Mouse (Mus musculus) urinary bladder, postnatal 14 days (tissue): ENCODE data around the gene Hist1h2ak.

ENCODE experiments used
- DNase-seq: peaks from one replicate; pipeline ENCODE4 v3.0.0; 2021; ENCODE audit warnings: low spot score

Hist1h2ak gene

DNA sequence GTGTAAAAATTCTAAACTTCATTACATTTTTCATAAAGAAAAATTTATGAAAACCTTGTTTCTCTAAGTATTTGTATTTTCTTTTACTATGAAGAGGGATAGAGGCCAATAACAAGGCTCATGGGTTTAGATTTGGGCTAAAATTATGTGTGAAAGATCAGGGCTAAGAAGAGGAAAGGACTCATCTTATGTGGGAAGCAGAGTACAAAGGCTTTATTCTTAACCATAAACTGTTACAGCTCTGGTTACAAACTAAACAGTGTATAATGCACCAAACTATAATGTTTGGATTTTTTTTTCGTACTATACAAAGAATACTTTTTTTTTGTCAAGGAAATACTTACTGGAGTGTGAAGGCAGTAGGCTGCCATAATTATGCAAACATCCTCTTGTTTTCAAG lies 2.1 kb upstream of the Hist1h2ak start:
- no peak for DNase-seq

DNA sequence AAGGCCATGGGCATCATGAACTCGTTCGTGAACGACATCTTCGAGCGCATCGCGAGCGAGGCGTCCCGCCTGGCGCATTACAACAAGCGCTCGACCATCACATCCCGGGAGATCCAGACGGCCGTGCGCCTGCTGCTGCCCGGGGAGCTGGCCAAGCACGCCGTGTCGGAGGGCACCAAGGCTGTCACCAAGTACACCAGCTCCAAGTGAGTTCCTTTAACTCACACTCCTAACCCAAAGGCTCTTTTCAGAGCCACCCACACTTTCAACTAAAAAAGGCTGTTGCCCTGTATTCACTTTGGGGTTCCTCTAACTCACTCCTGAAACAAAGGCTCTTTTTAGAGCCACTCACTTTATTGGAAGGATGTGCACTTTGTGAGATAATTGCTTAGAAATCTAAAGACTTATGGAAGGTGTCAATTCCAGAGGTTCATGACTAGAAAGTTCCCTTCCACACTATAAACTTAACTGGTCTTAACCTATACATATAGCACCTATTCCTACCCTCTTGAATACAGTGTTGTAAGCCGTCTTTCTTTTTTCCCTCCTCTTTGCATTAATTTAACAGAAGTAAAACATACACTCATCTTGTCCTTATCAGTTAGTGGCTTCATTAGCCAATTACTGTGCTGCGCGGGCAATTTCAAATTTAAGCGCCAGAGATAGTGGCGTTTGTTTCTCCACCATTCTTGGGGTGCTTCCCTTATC lies 821 bp upstream of the Hist1h2ak start:
- DNase-seq: peak; percentile 19

DNA sequence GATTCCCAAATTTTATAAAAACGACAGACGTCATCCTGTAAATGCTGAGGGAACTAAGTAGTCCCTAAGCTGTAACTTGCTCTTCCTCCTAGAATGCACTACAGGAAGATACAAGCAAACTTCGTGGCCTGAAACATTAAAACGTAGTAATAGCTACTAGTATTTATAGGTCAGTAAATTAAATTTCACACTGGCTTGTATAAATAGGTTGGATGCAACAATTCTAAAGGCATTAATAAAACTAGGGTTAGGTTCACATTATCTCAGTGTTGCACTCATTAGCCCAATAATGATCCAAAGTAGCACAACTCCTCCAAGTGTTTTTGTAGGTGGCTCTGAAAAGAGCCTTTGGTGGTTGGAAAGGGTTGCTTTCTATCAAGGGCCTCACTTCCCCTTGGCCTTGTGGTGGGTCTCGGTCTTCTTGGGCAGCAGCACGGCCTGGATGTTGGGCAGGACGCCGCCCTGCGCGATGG lies 540 bp downstream of the Hist1h2ak start:
- no peak for DNase-seq

DNA sequence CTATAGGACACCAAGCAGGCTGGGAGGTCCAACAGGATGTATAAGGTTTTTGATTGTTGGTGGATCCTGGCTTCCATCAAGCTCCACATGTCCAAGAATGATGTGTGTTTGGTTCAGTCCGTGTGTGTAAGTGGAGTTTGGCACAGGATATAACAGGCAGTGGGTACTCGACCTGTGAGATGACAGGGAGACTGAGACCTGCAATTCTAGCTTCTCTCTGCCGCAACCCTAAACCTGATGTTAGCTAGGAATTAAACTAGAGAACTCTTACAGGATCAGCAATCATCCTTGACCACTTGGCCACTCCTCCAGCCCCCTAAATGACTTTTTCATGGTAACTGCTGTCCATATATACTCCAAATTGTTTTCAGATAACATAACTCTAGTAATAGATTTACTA lies 1.3 kb downstream of the Hist1h2ak start:
- DNase-seq: no peak

GRCm38 (mm10) chr13:21751827-21752226 lies 1.8 kb downstream of the Hist1h2ak start:
- no peak for DNase-seq

DNA sequence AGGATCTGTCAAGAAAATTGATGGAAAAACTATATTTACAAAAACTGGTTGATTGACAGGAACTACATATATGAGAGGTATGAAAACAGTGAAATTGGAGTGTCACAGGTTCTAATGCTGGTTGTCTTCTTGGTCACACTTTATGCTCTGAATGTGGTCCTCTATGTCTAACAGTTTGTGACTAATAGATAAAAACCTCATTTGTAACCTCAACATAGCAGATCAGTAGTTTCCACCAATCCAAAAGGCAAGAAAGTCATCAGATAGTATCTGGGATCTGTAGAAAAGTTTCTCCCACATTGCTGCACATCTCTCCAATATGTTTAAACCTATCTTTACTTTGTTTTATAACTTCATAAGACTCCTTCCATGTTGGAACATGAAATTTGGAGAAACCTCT lies 2.2 kb downstream of the Hist1h2ak start:
- no peak for DNase-seq

DNA sequence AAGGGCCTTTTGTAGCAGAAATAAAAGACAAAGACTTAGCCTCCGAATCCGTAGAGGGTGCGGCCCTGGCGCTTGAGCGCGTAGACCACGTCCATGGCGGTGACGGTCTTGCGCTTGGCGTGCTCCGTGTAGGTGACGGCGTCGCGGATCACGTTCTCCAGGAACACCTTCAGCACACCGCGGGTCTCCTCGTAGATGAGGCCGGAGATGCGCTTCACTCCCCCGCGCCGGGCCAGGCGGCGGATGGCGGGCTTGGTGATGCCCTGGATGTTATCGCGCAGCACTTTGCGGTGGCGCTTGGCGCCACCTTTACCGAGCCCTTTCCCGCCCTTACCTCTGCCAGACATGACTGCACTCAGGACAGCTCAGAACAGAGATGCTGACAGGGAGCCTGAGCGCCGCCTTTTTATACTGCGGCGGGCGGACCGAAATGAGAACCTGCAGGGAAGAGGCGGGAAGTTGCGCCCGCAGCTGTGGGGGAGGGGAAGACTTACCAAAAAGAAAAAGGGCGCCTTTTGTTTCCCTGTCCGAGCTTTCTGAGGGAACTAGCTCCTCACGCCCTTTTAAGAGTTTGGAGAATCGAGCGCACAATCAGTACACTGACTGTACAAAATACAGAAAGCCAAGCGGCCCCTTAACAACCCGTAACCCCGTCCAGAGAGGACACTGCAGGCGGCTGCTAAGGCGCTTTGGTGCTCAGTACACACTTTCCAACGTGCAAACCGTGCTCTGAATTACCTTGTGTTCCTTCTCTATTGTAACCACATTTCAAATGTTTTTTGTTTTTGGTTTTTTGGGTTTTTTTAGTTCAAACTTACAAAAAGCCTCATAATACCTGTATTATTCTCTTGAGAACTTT lies 3.2 kb downstream of the Hist1h2ak start, which contains the start of gene Hist1h4k:
Gene Hist1h4k, minus strand, starts transcription at position 347 of the 859 bp plus-strand sequence.
- peak; percentile 93 for DNase-seq

DNA sequence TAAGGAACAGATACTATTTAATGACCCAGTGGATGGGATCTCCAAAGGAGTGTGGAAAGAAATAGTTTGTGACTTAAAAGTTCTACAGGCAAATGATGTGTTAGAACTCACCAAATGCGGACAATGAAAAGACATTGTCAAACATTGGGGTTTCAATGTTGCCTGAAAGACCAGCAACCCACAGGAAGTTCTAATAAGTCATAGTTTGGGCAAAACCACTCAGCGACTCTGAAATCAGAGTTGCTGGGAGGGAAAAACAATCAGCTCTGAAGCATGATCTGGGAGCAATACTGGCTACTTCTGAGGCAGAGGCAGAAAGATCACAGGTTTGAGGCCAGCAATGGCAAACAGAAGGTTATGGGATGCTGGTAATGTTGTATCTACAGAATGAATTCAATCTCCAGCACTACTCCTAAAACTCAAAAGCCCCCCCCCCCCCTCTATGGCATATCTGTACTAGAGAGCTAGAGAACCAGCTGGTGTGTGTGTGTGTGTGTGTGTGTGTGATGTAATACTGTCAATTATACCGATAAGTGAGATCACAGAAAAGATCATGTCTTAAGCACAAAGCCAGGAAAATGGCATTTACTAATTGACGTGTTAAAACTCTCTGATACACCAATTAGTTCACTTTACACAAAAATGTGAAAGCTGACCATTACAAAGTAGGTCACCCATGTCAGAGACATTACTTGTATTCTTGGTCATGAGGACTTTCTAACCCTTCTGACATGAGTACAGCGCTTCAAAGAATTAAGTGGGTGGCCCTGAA lies 4.1 kb downstream of the Hist1h2ak start:
- DNase-seq: no peak

- DNase-seq: no peak
These were observed 8.6 kb downstream of the Hist1h2ak start for GRCm38 (mm10) chr13:21745006-21745405.

DNA sequence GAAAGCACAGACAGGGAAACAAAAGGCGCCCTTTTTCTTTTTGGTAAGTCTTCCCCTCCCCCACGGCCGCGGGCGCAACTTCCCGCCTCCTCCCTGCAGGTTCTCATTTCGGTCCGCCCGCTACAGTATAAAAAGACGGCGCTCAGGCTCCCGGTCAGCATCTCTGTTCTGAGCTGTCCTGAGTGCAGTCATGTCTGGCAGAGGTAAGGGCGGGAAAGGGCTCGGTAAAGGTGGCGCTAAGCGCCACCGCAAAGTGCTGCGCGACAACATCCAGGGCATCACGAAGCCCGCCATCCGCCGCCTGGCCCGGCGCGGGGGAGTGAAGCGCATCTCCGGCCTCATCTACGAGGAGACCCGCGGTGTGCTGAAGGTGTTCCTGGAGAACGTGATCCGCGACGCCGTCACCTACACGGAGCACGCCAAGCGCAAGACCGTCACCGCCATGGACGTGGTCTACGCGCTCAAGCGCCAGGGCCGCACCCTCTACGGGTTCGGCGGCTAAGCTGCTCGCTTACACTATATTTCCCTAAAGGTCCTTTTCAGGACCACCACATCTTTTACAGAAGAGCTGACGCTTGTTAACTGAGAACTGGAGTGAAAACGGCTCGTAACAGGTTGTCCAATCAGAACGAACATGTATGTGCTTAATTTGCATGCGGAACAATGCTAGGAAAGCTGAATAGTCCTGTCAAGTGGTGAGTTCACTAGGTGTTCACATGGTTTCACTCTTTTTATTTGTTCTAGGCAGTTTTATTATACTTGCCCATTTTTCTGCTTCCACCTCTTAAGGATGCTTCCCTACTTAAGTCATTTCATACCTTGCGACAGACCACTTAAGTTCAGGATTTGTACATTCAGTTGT lies 18.5 kb downstream of the Hist1h2ak start, which contains the start of gene Hist1h4j:
Gene Hist1h4j, plus strand, starts transcription at position 159 of the 862 bp plus-strand sequence.
- peak; percentile 82 for DNase-seq

DNA sequence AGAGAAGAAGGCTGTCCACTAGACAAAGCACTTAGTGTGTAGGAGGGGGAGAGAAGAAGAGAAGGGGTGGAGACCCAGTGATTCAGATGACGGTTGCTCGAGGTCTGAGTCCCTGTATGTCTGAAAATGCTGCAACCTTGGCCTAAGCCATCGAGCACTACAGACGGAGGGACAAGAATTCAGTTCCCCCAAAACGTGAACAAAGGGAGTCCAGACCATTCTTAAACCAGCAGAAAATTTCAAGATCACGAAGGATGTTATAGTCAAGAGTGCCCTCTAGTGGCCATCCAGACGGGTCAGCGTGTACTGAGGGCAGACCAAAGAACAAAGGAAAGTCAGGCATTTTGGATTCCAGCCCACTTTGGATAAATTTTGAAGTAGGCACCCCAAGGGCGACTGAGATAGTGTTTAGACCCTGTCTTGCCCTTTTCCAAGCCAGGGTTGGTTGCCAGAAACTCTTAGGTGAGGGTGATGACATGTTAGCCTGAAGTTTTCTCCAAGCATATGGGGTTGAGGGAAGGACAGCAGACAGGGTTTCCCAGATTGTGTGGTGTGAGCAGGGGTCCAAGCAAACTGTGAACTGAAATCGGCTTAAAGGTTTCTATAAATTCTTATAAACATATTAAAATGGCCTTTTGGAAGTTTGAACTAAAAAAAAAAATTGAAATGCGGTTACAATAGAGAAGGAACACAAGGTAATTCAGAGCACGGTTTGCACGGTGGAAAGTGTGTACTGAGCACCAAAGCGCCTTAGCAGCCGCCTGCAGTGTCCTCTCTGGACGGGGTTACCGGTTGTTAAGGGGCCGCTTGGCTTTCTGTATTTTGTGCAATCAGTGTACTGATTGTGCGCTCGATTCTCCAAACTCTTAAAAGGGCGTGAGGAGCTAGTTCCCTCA lies 19.4 kb downstream of the Hist1h2ak start:
- DNase-seq: peak; percentile 77

- no peak for DNase-seq
These were observed 20.2 kb downstream of the Hist1h2ak start for GRCm38 (mm10) chr13:21733466-21733865.

GRCm38 (mm10) chr13:21729544-21729943 lies 24.1 kb downstream of the Hist1h2ak start:
- DNase-seq: no peak

DNA sequence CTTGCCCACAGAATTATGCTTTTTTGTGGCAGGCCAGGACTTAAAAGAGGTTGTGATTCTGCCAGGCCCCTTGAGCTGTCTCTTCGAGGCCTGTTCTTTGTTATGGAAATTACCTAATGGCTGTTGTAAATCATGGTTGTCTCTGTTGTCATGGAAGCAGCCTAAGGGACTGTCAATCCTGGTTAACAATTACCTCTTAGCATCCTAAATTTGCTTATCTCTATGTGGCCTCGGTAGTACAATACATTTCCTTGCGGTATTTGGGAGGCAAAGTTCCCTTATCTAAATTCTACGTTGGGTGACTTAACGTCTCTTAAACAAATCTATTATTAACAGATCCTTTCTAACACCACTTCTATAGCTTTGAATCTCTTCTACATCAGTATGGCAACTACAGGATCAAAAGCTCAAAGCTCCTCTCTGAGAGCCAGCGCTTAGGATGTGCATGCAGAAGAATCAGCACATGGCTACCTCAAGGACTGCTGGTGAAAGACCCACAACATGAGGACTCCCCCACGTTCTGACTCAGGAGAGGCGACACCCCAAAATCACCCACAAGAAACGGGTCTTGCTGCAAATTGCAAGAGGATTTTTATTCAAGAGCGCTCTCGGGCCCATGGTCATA lies 25.6 kb downstream of the Hist1h2ak start:
- DNase-seq: no peak

DNA sequence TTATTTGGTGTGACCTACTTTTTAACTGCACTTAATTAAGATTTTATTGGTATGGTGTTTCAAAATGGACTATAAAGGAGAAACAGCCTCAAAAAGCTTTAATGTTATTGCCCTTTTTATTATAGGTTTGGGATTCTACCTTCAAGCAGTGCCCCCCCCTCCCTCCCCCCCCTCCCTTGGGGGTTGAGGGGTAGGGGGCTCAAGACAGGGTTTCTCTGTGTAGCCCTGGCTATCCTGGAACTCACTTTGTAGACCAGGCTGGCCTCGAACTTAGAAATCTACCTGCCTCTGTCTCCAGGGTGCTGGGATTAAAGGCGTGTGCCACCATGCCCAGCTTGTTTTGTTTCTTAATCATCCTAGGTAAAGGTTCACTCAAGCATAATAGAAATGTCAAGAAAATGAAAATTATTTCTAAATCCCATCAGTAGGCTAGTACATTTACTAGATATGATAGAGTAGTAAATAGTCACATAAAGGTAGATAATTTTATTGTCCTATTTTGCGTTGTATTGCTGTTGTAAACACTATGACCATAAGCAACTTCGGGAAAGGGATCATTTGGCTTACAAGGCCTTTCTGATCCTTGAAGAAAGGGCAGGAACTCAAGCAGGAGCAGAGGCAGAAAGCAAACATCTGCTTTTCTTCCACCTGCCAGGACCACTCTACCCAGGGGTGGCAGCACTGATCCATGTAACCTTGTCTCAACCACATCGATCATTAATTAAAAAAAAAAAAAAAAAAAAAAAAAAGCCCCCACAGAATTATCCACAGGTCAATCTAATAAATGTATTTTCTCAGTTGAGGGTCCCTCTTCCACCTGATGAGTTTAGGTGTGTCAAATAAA lies 30.4 kb downstream of the Hist1h2ak start:
- DNase-seq: no peak

DNA sequence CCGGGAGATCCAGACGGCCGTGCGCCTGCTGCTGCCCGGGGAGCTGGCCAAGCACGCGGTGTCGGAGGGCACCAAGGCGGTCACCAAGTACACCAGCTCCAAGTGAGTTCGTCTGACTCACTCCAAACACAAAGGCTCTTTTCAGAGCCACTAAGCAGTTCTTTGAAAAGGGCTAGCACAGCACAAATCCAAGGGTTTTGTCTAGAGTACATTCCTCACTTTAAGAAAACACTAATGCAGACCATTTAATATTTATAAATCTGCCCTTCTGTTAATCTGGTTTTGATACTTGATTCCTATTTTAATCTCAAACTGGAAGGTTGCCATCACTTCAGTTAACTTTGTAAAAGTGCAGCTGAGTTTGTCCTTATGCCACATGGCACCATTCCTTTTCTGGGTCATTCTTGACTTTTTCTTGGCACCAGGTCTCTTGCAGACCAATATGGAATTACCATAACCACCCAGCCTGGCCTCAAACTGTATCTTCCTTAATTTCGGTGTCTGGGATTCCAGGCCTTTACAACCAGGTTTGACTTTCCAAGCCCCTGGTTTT lies 31.2 kb downstream of the Hist1h2ak start:
- no peak for DNase-seq

- peak; percentile 67 for DNase-seq
These were observed 31.8 kb downstream of the Hist1h2ak start, which contains the start of gene Hist1h2bm for GRCm38 (mm10) chr13:21721757-21722372. Gene Hist1h2bm, plus strand, starts transcription at chr13:21722044.
